Mouse (Mus musculus): ENCODE data around the gene Slc3a2. TPM values are rescaled to one million over a fixed set of nuclear protein-coding genes. Genes with fewer than 3 reads are reported as not detected.

Gene Slc3a2
- polyA plus RNA-seq, 1 experiment from 2014 or later = 125 TPM

DNA sequence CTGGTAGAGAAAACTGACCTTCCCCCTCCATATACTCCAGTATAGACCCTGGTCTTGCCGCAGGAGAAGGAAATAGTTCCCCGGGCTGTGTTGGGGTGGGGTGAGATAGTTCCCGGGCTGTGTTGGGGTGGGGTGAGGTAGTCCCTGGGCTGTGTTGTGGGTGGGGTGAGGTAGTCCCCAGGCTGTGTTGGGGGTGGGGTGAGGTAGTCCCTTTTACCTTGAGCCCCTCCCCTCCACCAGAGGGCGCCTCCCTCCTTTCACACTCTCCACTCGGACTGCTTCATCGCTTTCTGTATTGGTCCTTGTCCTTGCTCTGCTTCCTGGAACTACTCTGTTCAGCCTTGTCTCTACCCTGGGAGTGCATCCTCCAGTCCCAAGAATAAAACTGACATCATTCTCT, 27.8 kb downstream of the Slc3a2 start:
- H3K4me1 ChIP-seq = no peaks in the 10 kb centered on the region
- WGBS = 58% methylated on average over 6 of the region's 6 CpGs
- peak; percentile 41 for DNase-seq (ENCODE audit: low spot score)
- H3K27me3 ChIP-seq (replicated peaks; ENCODE audit: low read depth, poor library complexity, severe bottlenecking) = no peaks in the 10 kb centered on the region
- H3K4me3 ChIP-seq = no peak overlapping the region
- no peak overlapping the region for H3K27ac ChIP-seq (replicated peaks)
- no peaks in the 10 kb centered on the region for H3K9me3 ChIP-seq
- no peaks in the 10 kb centered on the region for H3K36me3 ChIP-seq (replicated peaks)

DNA sequence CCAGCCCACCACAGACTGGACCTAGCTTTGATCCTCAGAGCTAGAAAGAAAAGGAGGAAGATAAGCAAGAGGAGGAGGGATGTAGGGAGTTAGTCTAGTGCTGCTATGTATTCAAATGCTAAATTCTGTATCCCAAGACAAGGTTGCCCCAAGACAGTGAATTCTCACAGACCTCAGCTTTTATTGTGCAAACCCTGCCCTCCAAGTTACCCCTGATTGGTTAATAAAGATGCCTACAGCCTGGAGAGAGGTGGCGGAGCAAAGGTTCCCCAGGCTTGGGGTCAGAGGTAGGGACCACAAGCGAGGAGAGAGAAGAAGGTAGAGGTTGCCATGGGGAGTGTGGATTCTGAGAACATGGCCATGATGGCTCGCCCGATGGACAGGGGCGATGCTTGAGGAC, 30.4 kb downstream of the Slc3a2 start:
- DNase-seq (ENCODE audit: low spot score) = no peak
- no peaks in the 10 kb centered on the region for H3K9me3 ChIP-seq
- H3K4me3 ChIP-seq = no peak overlapping the region
- 55% methylated on average over 5 of the region's 5 CpGs for WGBS
- H3K36me3 ChIP-seq (replicated peaks) = no peaks in the 10 kb centered on the region
- no peak overlapping the region for H3K27ac ChIP-seq (replicated peaks)
- no peaks in the 10 kb centered on the region for H3K4me1 ChIP-seq
- H3K27me3 ChIP-seq (replicated peaks; ENCODE audit: low read depth, poor library complexity, severe bottlenecking) = no peaks in the 10 kb centered on the region

DNA sequence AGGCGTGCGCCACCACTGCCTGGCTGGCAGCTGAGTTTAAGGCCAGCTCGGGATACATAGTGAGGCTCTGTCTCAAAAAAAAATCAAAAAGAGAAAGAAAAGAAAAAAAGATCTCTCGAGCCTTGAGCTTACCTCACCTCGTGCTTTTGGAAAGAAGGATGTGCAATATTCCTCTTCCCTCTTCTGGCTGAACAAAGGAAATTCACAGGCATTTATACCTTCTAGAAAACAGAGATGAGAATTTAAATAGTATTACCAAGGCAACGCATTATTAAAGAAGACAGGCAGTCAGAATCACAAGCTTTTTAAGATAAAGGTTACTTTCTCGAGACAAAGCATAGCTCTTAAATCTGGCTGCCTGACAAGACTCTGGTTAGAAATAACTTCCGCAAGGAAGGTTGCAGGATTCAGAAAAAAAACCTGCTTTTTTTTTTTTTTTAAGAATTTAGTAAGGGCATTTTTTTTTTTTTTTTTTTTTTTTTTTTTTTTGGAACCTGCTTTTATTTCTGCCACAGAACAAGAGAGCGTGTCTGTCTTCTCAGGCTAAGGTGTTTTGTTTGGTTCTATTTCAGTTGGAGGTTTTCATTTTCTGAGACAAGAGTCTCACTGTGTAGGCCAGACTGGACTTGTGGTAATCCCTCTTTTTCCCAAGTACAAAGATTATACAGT, 31.2 kb downstream of the Slc3a2 start:
- Histone ChIP-seq H3K9me3 (no peaks in the 10 kb centered on the region), H3K4me3 (no peak overlapping the region), H3K27ac (replicated peaks) (no peak overlapping the region), H3K36me3 (replicated peaks) (no peaks in the 10 kb centered on the region), H3K27me3 (replicated peaks; ENCODE audit: low read depth, poor library complexity, severe bottlenecking) (no peaks in the 10 kb centered on the region), H3K4me1 (no peaks in the 10 kb centered on the region)
- WGBS = 72% methylated on average over 9 of the region's 9 CpGs
- DNase-seq (ENCODE audit: low spot score) = no peak

DNA sequence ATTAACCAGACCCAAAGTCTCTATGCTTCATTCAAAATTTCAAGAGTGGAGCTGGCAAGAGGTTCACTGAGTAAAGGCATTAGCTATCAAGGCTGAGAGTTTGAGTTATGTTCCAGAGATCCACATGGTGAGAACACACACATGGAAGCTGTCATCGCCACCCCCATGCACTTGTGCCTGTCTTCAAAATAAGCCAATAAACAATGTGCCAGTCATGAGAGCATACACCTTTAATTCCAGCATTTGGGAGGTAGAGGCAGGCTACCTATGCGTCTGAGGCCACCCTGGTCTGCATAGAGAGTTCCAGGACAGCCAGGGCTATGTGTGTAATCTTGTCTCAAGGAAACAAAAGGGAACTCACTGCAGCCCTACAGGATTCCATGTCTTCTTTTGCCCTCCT, 39.5 kb downstream of the Slc3a2 start:
- no peak overlapping the region for H3K4me3 ChIP-seq
- DNase-seq (ENCODE audit: low spot score) = no peak
- H3K9me3 ChIP-seq = 0 out of 2 replicates have a peak, but pooled peaks cover 2% of the 10 kb centered on the region
- H3K27me3 ChIP-seq (replicated peaks; ENCODE audit: low read depth, poor library complexity, severe bottlenecking) = peaks cover 12% of the 10 kb centered on the region
- H3K4me1 ChIP-seq = peaks cover 21% of the 10 kb centered on the region
- no peaks in the 10 kb centered on the region for H3K36me3 ChIP-seq (replicated peaks)
- no peak overlapping the region for H3K27ac ChIP-seq (replicated peaks)
- WGBS = 82% methylated on average over 2 of the region's 2 CpGs

DNA sequence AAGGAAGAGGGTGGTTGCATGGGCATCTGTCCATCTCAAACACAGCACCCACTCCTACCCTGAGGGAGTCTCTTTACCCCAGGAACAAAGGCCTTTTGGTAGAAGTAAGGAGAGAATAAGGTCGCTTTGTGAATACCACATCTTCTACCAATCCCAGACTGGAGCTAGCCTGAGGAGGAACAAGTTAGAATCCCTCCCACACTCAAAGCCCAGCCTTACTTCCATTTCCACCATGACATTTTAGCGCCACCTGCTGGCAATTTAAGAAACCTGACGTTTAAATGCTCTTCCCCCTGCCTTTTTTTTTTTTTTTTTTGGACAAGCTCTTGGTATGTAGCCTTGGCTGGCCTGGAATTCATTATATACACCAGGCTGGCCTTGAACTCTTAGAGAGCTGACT, 40.2 kb downstream of the Slc3a2 start:
- Histone ChIP-seq H3K4me3 (no peak overlapping the region), H3K27me3 (replicated peaks; ENCODE audit: low read depth, poor library complexity, severe bottlenecking) (peaks cover 18% of the 10 kb centered on the region), H3K9me3 (0 out of 2 replicates have a peak, but pooled peaks cover 2% of the 10 kb centered on the region), H3K27ac (replicated peaks) (no peak overlapping the region), H3K4me1 (peaks cover 27% of the 10 kb centered on the region), H3K36me3 (replicated peaks) (no peaks in the 10 kb centered on the region)
- WGBS = 3% methylated on average over 3 of the region's 3 CpGs
- peak; percentile 76 for DNase-seq (ENCODE audit: low spot score)

DNA sequence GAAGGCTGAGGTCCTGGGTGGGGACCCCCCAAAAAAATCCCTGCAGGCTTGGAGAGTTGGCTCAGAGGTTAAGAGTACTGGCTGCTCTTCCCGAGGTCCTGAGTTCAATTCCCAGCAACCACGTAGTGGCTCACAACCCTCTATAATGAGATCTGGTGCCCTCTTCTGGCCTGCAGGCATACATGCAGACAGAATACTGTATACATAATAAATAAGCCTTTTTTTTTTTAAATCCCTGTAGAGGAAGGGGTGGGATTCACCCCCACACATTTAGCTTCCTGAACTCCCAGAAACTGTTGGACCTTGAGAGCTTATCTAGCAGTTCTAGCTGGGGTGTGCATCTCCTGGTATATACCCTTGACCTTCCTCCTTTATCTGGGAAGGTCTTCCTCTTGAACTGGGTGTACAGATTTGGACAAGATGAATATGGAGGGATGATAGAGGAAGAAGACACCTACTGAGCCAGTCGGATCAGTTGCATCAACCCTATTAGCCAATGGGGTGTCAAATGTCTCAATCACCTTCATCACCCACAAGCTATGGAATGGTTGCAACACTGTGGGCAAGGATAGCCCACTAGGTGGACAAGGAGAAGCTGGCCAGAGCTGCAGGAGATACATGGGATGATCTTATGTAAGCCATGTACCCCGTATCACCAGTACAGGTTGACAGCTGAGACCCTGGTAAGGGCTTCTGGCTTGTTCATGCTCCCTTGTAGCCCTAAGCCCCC, 41.4 kb downstream of the Slc3a2 start:
- 0 out of 2 replicates have a peak, but pooled peaks cover 2% of the 10 kb centered on the region for H3K9me3 ChIP-seq
- peaks cover 27% of the 10 kb centered on the region for H3K4me1 ChIP-seq
- 91% methylated on average over 4 of the region's 4 CpGs for WGBS
- H3K36me3 ChIP-seq (replicated peaks) = no peaks in the 10 kb centered on the region
- H3K27ac ChIP-seq (replicated peaks) = no peak overlapping the region
- H3K27me3 ChIP-seq (replicated peaks; ENCODE audit: low read depth, poor library complexity, severe bottlenecking) = peaks cover 19% of the 10 kb centered on the region
- no peak overlapping the region for H3K4me3 ChIP-seq
- DNase-seq (ENCODE audit: low spot score) = no peak

DNA sequence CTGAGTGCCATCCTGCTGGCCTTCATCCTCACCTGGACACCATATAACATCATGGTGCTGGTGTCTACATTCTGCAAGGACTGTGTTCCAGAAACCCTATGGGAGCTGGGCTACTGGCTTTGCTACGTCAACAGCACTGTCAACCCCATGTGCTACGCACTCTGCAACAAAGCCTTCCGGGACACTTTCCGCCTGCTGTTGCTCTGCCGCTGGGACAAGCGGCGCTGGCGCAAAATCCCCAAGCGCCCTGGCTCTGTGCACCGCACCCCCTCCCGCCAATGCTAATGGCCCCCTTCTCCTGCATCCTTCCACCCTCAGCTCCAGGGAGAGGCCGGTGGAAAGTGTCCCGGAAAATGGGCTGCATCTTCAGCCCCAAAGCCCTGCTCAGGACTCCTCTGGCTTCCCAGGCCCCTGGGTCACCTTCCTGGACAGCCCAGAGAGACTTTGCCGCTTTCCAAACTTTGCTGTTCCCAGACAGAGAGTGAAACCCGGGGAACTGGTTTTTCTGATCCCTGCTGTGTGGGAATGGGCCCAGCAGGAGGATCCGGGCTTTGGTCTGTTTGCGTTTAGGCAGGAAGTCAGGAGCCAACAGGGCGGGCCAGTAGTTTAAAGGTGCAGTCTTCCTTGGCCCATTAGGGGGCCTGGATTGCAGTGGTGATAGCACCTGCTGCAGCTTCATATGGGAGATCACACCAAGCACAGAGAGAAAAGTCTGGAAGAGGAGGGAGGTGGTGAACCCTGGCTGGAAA, 44.0 kb downstream of the Slc3a2 start:
- peaks cover 27% of the 10 kb centered on the region for H3K4me1 ChIP-seq
- WGBS = 14% methylated on average over 18 of the region's 18 CpGs
- peak overlapping the region; percentile 32; the same call in 1 of the 2 replicates for H3K4me3 ChIP-seq
- no peaks in the 10 kb centered on the region for H3K36me3 ChIP-seq (replicated peaks)
- peak; percentile 44 for DNase-seq (ENCODE audit: low spot score)
- peak overlapping the region; percentile 52 for H3K27ac ChIP-seq (replicated peaks)
- H3K9me3 ChIP-seq = 0 out of 2 replicates have a peak, but pooled peaks cover 2% of the 10 kb centered on the region
- peaks cover 19% of the 10 kb centered on the region for H3K27me3 ChIP-seq (replicated peaks; ENCODE audit: low read depth, poor library complexity, severe bottlenecking)

DNA sequence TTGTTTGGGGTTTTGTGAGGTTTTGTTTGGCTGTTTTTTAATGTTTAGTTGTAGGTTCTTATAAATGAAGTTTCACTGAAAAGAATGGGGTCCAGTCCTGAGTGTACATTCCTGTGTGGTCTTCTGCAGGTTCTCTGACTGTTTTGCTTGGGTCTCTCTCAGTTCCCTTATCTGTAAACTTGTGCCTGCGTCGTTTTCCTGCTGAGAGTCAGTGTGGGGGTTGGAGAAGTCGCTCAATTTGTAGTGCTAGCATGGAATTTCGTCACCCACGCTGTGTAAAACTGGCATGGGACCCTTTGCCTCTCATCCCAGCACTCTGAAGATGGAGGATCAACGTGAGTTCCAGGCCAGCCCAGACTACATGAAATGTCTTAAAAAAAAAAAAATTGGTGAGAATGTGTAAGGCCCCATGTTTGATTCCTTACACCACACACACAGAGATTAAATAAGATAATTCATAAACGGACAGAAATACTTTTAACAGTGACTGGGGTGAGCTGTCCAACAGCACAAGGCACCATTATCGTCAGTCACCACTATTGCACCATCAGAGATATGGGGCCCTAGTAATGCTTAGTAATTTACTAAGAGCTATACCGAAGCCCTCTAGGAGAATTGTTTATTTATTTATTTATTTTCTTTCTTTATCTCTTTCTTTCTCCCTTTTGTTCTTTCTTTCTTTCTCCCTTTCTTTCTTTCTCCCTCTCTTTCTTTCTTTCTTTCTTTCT, 49.7 kb downstream of the Slc3a2 start:
- 76% methylated on average over 9 of the region's 9 CpGs for WGBS
- Histone ChIP-seq H3K4me1 (peaks cover 5% of the 10 kb centered on the region; the same call in 1 of the 2 replicates), H3K9me3 (no peaks in the 10 kb centered on the region), H3K27me3 (replicated peaks; ENCODE audit: low read depth, poor library complexity, severe bottlenecking) (peaks cover 6% of the 10 kb centered on the region), H3K4me3 (no peak overlapping the region), H3K36me3 (replicated peaks) (no peaks in the 10 kb centered on the region), H3K27ac (replicated peaks) (no peak overlapping the region)
- no peak for DNase-seq (ENCODE audit: low spot score)

DNA sequence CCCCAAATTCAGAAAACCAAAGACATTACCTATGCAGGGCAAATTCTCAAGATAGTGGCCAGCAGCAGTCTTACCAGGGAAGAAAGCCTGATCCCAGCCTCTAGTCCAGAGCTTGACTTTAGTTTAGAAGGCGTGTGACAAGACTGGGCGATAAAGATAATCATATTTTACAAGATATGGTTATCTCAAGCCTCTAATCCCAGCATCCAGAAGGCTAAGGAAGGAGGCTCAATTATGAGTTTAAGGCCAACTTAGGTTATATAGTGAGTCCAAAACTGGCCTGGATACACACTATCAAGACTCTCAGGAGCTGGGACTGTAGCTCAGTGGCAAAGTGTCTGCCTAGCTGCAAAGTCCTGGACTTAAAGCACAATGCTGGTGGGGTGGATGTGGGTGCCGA, 50.3 kb downstream of the Slc3a2 start:
- H3K27ac ChIP-seq (replicated peaks) = no peak overlapping the region
- H3K4me3 ChIP-seq = no peak overlapping the region
- no peak for DNase-seq (ENCODE audit: low spot score)
- H3K36me3 ChIP-seq (replicated peaks) = no peaks in the 10 kb centered on the region
- no peaks in the 10 kb centered on the region for H3K27me3 ChIP-seq (replicated peaks; ENCODE audit: low read depth, poor library complexity, severe bottlenecking)
- no peaks in the 10 kb centered on the region for H3K9me3 ChIP-seq
- no peaks in the 10 kb centered on the region for H3K4me1 ChIP-seq
- WGBS = 90% methylated on average over 3 of the region's 3 CpGs

DNA sequence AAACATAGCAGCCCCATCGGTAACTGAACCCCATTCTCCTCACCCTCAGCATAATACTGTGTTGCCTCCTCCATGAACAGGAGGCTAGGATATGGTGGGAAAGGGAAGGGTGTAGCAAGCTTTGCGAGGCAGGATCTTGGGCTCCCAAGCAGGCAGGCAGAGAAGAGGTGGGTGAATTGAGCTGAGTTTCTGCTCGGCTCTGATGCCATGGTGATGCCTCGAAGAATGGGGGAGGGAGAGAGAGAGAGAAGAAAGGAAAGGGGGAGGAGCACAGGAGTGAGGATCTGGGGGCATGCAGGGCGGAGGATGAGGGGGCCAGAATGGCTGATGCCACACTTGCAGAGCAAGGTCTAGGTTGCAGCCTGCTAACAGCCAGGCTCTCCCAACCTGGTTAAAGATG, 57.4 kb downstream of the Slc3a2 start:
- WGBS = 66% methylated on average over 5 of the region's 5 CpGs
- no peak overlapping the region for H3K27ac ChIP-seq (replicated peaks)
- H3K27me3 ChIP-seq (replicated peaks; ENCODE audit: low read depth, poor library complexity, severe bottlenecking) = peaks cover 42% of the 10 kb centered on the region
- no peak overlapping the region for H3K4me3 ChIP-seq
- no peaks in the 10 kb centered on the region for H3K9me3 ChIP-seq
- peaks cover 29% of the 10 kb centered on the region for H3K4me1 ChIP-seq
- H3K36me3 ChIP-seq (replicated peaks) = no peaks in the 10 kb centered on the region
- DNase-seq (ENCODE audit: low spot score) = no peak

DNA sequence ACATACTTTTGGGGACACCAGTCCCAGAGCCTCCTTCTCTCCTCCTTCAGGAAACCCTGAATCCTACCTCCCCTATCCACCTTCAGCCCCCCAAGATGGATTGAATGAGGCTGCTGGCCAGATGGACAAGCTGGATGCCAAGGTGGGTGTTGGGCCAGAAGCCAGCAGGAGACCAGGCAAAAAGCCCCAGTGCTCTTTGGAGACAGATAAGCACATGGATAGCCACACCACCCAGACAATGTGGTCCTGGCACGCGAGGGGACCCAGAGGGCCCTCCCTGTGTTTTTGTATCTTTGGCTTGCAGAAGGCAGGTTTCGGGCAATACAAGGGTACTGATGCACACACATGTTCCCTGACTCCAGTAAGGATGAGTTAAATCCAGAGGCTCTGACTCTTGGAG, 58.3 kb downstream of the Slc3a2 start:
- Histone ChIP-seq H3K4me3 (no peak overlapping the region), H3K9me3 (no peaks in the 10 kb centered on the region), H3K36me3 (replicated peaks) (no peaks in the 10 kb centered on the region), H3K4me1 (peaks cover 29% of the 10 kb centered on the region), H3K27me3 (replicated peaks; ENCODE audit: low read depth, poor library complexity, severe bottlenecking) (peaks cover 48% of the 10 kb centered on the region), H3K27ac (replicated peaks) (no peak overlapping the region)
- 89% methylated on average over 3 of the region's 3 CpGs for WGBS
- no peak for DNase-seq (ENCODE audit: low spot score)

DNA sequence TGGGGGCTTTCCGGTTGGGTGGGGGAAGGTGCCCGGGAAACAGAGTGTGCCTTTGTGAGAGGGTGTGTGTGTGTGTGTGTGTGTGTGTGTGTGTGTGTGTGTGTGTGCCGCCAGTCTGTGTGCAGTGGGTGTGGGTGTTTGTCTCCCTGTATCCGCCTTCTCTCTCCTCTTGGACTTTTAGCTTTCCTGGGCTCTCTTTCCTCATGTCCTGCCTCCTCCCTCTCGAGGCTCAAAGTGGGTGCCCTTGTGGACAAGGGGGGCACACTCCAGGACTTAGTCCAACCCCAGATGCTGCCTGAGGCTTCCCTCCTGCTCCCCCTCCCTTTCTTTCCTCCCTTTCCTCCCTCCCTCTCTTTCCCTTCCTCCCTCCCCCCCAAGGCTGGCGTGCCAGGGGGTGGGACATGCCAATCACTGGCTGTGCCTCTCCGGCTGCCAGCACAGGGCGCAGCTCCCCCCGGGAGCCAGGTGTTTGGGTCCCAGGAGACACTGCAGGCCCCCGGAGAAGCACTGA, 59.2 kb downstream of the Slc3a2 start:
- no peak for DNase-seq (ENCODE audit: low spot score)
- WGBS = 37% methylated on average over 10 of the region's 10 CpGs

More for the DNA sequence above, 59.2 kb downstream of the Slc3a2 start:
- Histone ChIP-seq H3K9me3 (no peaks in the 10 kb centered on the region), H3K4me1 (peaks cover 29% of the 10 kb centered on the region), H3K36me3 (replicated peaks) (no peaks in the 10 kb centered on the region), H3K4me3 (no peak overlapping the region), H3K27me3 (replicated peaks; ENCODE audit: low read depth, poor library complexity, severe bottlenecking) (peaks cover 48% of the 10 kb centered on the region), H3K27ac (replicated peaks) (peak overlapping the region; percentile 27; the same call in 1 of the 2 replicates)

All from embryonic facial prominence, embryonic 10.5 days (tissue).